Mouse (Mus musculus) common myeloid progenitor, adult 5-6 weeks (primary cell): ENCODE measurements around the gene Mecom. TPM values are rescaled to one million over a fixed set of nuclear protein-coding genes. Genes with fewer than 3 reads are reported as not detected.

Source experiments
- ATAC-seq: replicated peaks from 2 replicates; pipeline ENCODE4 v1.8.0; 2016; ENCODE audit warnings: low read depth, mild to moderate bottlenecking, moderate TSS enrichment, inconsistent platforms; ENCODE audit not compliant: poor library complexity, severe bottlenecking
- total RNA-seq: library from RNA; stranded (forward); fragments of 200-1000, 187-1606 nt; gene quantifications from 2 replicates; pipeline ENCODE4 v1.2.3, GENCODE M21; 2017

The Mecom gene
- total RNA-seq, 1 experiment from 2014 or later, result 10.8 TPM

DNA sequence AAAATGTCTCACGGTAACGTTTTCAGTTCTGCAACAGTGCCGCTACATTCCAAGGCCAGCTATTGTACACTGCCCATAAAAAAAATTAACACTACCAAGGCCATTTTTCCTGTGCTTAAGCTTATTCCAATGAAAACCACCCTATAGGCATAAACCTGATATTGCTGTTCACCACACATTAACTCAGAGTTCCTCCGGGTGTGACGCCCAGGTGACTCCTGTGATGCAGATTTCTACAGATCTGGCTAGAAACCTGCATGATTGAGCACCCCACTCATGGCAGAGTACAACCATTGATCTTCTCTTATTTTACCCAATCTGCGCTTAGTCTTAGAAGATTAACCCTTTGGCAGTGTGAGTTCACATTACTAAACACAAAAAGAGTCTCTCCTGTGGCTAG lies 409.2 kb downstream of the Mecom start:
- no peak for ATAC-seq

DNA sequence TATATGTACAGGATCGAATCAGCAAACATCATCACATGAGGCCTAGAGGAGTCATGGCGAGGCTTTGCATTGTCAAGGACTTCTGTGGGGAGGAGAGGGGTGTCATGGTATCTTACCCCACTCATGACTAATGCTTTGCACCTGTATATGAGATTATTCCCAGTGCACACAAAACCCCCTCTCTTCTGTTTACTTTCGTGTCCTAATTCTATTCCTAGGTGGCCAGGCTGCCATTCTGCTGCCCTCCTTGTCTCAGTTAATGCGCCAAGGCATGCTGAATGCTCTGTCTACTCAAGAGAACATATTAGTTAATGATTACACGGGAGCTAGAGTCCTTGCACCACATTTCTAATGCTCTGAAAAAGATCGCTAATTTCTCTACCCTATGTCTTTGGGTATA lies 412.0 kb downstream of the Mecom start:
- ATAC-seq, result no peak

GRCm38 (mm10) chr3:30135119-30135518 lies 412.7 kb downstream of the Mecom start:
- no peak for ATAC-seq

DNA sequence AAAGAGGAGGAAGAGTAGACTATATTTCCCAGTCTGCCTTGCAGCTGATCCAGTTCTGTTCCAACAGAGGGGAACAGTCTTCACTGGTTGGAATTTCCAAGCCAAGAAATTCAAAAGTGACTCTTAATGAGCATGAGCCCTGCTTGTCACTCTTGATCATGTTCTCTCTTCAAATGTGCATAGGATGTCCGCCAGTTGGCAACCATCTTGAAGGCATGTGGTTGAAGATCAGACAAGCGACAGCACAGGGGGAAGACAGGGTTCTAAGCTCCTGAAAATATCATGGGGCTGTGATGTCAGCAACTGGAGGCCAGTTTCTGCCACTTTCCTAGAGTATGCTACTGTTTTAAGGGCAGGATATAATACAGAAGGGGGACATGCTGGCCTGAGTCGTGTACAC lies 414.8 kb downstream of the Mecom start:
- ATAC-seq, result no peak

GRCm38 (mm10) chr3:30132370-30132769 lies 415.4 kb downstream of the Mecom start:
- no peak for ATAC-seq

DNA sequence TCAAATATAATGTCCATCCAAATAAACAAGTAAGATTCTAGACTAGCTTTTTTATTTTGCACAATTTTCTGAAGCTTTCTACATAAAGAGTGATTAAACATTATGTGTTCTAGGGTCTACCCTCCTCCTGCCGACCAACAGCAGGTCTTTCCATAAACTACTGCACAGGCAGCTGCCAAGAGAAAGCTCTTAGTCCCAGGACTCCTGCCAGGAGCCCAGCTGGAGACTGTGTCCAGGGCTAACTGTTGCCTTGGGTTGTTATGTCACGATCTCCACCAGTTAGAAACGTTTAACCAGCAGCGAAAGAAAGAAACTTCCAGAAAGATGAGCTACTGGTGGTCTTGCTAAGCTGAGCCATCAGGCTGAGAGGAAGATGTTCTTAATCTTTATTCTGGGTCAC lies 417.3 kb downstream of the Mecom start:
- ATAC-seq, result no peak

- no peak for ATAC-seq
Observed at GRCm38 (mm10) chr3:30122618-30123017, 425.2 kb downstream of the Mecom start.

- no peak for ATAC-seq
Observed at GRCm38 (mm10) chr3:30120790-30121512, 426.9 kb downstream of the Mecom start.

DNA sequence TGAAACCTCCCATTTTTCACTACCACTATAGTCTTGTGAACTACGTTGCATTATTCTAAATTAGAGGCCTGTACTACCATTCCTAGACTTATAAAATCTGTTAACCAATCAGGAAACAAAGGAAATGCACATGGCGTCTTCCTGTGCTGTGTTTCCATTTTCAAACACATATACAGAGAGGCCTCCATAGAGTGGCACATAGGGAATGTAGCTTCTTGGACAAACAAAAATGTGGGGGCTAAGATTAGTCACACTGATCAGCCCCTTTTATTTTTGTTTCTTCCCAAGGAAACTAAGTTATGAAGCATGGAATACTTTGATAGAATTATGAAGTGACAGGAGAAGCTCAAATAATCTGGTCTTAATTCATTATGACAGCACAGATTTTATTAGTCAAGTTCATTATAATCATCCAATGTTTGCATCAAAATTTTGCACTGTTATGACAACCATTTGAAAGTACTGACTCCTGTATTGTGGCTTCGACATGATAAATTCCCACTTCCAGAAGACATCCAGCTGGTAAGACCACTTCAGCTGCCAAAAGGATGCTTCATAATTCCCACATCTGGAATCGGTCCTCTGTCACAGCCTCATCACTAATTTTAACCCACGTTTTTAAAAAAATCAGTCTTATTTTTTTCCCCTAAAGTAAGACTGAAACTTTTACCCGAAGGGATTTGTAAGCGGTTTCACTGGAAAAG lies 429.1 kb downstream of the Mecom start:
- ATAC-seq, result no peak

DNA sequence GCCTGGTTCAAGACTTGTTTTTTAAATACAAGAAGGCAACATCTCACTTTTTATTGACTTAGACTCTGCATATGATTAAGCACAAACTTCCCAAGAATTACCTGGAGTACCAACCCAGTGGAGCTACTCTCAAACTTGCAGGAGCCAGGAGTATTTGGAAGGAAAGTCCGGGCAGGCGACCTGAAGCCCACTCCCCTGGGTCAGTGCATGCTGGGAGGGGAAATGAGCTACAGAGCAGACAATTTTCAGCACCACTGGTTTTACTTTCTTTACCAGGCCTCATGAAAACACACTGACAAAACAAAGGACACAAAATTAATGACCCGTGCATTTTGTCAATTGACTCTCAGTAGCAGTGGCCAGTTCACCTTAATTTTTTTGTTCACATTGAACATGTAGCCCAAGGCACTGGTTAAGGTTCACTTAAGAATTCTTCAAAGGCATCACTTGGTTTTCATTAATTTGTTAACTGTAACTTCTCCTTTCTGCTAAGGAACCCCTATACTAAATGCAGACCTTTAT lies 434.5 kb downstream of the Mecom start:
- no peak for ATAC-seq

- ATAC-seq, result no peak
Observed at GRCm38 (mm10) chr3:30107945-30108670, 439.7 kb downstream of the Mecom start.

DNA sequence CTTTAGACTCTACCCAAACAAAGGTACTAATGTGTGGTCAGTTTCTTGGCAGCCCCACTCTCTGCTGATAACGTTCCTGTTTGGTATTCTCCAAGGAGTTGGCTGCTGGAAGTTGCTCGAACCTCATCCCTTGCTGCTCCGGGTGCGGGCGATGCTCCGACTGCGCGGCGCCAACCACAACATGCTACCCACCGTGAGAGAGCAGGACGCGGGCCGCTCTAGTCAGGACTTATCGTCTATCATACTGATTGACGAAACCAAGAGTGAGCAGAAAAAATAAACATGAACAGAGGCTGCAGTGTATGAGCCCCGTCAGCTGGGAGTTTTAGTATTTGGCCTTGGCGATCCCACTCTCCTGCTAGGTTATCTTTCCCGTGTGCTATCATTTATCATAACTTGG lies 441.3 kb downstream of the Mecom start:
- ATAC-seq, result peak; percentile 32; the same call in 1 of the 2 replicates

- no peak for ATAC-seq
Observed at GRCm38 (mm10) chr3:30105859-30106258, 441.9 kb downstream of the Mecom start.

DNA sequence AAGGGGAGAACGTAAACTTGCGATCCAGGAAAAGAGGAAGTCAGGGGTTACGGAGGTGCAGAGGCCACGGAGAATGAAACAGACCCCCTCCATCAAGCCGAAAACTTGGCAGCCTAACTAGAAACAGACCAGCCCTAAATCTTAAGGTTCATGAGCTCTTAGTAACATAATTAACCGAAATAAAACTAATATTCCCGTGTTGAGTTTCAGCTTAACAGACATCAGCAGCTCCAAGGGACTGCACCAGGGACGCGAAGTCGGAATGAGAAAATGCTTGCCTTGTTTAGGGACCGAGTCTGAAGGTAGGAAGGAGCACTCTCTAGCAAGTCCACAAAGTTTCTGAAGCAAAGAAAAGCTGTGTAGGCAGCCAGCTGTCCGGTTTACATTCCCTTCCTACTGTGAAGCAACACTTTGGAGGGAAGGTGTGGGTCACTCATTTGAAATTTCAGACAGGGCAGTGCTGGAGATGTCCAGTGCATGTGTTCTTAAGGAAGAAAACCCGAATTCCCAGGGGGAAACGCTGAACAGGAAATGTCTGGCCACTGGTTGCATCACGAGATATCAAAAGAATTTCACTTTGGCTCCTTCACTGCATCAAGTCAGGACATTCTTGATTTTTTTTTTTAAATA lies 442.5 kb downstream of the Mecom start:
- peak; percentile 84 for ATAC-seq

DNA sequence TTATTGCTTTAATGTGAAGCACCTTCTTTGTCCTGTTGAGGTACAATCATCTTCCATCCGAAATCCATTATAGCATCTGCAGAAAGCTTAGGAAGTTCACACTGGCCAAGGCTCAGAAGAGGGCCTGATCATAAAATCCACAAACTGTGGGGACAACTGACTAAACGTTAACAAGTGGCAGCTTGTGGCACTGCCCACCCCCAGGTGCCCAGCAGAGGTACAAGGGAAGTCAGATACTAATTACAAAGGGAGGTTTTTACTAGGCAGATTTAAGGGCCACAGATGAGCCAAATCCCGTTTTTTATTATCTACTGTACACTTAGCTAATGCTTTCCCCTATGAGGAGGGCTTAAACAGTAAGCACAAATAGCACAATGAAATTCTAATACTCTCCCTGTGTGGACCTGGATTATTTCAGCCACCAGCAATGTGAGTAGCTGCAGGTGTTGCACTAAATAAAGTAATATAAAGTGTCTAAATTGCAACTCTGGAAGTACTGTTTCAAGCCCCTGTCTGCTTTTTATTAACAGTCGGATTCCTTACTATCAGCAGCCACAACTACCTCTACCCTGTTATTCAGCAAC lies 443.2 kb downstream of the Mecom start:
- no peak for ATAC-seq

DNA sequence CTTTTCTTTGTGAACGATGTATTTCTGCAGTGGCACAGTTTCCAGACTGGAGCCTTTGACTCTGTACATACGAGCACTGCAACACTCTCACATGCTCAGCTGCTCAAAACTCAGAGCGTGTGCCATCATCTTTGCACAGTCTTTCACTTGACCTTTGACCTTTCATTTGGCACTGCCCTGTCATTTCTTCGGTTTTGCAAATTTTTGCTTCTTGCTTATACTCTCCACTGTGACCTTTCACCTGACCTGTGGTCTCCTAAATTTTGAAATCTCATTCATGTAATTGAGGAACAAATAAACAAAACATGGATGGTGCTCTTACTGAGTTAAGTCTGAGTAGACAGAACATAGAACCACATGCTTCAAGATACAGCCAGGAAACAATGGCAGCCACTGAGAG lies 446.7 kb downstream of the Mecom start:
- no peak for ATAC-seq

- no peak for ATAC-seq
Observed at GRCm38 (mm10) chr3:30097713-30098112, 450.1 kb downstream of the Mecom start.

DNA sequence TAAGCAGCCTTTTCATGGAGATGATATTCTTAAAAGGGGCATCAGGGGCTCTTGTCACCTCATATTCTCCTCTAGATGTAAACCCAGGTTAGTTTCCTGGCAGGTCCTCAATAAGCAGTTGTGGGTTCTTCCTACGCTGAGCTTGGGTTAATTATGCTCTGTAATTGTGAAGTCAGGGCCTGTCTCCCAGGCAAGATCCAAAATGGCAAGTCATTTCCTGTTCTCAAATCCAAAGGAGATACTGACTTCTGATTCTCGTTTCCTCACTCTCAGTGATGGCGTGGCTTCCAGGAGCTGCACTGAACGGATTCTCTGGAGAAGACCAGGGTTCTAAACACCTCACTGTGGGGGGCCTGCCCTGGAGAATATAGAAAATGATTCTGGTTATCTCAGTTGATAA lies 450.7 kb downstream of the Mecom start:
- ATAC-seq, result peak; percentile 57

DNA sequence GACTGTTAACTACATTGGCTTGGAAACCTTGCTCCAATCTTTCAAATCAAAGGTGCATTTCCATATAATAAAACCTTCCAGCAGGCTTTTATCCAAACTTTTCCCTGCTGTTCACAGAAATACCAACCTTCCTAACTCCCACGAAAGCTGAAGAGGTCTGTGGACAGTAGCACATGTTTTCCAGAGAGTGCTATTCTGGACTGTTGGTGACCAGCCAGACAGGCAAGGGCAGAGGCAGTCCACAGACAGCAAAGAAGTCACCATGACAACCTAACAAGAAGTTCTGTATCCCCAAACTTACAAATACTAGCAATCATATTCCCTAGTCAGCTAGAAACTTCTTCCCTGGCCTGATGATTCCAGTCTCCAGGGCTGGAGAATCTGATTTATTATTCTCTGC lies 454.8 kb downstream of the Mecom start:
- no peak for ATAC-seq

GRCm38 (mm10) chr3:30092481-30092880 lies 455.3 kb downstream of the Mecom start:
- ATAC-seq, result no peak
